Mouse (Mus musculus): ENCODE data around the gene Gm21915.
A peak's percentile ranks its signal among the peaks of the same experiment; 100 is the strongest.

The Gm21915 gene

DNA sequence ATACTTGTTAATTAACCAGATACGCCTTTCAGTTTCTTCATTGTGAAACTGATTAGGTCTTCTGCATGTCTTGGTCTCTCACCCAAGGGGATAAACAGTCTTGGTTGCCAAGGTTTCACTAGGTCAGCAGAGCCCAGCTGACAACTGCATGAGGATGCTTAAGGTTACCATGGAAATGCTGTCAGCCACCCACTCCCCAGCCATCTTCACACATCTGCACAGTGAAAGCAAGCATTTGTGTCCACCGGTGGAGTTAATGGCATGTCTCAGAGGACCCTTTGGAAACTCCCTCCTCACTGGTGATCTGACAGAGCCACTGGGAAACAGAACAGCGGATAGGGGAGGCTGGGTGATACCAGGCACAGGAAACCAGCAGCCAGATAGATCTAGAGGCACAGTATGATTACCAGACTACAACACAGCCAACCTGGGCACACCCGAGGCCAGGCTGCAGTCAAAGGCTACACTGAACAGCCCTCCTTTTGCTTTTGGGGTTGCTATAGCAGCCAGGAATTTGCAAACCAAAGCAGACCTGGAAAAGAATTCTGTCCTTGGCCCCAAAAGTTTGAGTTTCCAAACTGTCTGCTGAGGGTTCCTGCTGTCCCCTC, 1.0 kb downstream of the Gm21915 start:
- DNase-seq, result no peak

- DNase-seq, result peak; percentile 40 to 46
These were observed 5.0 kb downstream of the Gm21915 start for GRCm38 (mm10) chr9:40675203-40675958.

GRCm38 (mm10) chr9:40678653-40679052, 8.2 kb downstream of the Gm21915 start:
- no peak for DNase-seq

DNA sequence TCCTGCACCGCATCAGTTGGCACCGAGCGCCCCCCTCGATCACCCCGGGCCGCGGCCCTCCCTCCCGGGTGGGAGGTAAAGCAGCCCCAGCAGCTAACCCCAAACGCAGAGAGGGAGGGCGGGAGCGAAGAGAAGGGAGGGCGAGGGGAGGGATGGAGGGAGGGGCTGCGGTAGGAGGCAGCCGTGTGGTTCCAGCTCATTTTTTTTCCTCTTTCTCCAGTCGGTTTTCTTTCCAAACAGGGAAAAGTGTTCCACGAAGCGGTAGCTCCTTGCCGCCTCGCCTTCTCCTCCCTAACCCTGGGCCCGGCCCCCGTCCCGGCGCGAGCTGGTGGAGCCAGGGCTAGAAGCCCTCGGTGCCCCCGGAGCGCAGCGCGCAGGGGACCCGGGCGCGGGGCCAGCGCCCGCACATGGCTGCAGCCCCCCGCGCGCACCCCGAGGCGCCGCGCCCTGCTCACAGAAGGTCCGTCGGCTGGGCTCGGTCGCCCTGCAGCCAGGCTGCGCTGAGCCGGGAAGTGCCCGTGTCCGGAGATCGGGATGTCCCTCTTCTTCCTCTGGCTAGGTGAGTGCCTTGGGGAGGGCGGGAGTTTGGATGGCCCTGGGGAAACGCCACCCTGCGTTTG, 15.5 kb downstream of the Gm21915 start, which contains the start of gene Clmp:
Gene Clmp (plus strand): TSS at position 162 of the 620 bp plus-strand sequence.
- peak; percentile 77 to 82 for DNase-seq

DNA sequence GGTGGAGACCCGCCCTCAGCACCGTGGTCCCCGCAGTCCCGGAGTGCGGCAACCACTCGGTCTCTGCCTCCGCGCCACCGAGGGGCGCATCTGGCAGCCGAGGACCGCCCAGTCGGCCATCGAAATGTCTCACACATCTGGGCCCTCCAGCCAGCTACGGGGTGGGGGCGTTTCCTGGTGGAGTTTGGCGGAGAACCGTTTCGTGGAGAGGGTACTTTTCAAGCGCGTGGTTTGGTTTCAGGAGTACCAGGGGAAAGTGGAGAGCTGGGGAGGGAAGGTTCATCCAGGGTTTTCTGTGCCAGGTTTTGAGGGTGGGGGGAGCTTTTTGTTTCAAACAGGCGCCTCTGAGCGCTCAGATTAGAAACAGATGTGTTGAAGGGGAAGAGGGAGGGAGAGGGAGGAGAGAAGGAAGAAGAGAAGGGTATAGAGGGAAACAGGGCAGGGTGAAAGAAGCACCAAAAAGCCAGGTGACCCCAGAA, 16.0 kb downstream of the Gm21915 start:
- peak; percentile 67 to 71 for DNase-seq

DNA sequence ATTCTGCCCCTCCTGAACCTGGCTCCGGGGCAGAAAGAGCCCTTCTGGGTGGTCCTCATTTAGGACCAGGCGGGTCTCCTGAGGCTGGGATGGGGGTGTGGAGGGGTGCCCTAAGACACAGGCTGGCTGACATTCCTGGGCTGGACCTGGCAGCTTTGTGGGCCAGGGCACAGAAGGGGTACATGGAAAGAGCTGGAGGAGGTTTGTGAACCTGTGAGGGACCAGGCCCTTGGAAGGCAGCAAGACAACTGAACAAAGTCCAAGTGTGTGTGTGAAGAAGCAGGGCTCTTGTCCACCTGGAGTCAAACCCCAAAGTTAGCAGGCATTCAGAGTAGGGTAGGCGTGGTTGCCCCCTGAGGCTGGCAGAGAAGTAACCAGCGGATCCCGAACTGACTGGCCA, 16.6 kb downstream of the Gm21915 start:
- DNase-seq, result peak; percentile 44 to 45

DNA sequence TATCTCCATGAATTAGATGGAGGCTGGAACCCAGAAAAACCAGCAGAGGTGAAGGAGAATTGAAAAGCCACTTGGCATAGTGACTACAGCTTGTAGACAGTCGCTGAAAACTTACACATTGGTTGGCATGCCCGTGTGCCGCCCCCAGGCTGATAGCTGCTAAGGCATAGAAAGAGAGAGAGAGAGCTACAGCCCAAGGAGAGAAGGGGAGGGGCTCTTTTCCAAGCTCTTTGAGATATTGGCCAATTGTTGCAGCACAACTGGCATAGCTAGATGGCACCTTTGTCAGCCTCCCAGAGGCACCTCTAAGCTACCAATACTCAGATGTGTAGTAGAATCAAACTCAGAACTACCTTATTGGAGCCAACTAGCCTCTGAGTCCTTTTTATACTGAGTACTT, 17.1 kb downstream of the Gm21915 start:
- no peak for DNase-seq

GRCm38 (mm10) chr9:40690511-40690910, 20.1 kb downstream of the Gm21915 start:
- DNase-seq, result no peak

- peak in 1 of 2 experiments; percentile 45 for DNase-seq
These were observed 22.6 kb downstream of the Gm21915 start for GRCm38 (mm10) chr9:40693026-40693425.

DNA sequence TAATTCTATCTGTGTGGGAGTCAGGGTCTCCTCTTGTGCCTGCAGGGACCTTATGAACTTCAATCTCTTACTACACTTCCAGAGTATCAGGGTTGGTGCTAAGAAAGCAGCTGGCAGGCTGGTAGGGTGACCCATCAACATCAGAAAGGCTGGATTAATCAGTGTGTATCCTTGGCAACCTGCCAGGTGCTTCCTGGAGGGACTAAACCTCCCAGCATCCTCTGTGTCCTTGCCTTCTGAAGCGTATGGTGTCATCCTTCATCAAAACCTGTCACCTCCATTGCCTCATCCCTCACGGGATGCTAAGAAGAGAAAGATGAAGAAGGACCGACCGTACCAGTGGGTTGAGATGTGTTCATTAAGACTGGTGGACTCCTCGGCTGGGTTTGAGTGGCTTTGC, 23.4 kb downstream of the Gm21915 start:
- DNase-seq, result peak; percentile 86 to 88

GRCm38 (mm10) chr9:40694284-40694683, 23.9 kb downstream of the Gm21915 start:
- DNase-seq, result peak in 1 of 2 experiments; percentile 50

DNA sequence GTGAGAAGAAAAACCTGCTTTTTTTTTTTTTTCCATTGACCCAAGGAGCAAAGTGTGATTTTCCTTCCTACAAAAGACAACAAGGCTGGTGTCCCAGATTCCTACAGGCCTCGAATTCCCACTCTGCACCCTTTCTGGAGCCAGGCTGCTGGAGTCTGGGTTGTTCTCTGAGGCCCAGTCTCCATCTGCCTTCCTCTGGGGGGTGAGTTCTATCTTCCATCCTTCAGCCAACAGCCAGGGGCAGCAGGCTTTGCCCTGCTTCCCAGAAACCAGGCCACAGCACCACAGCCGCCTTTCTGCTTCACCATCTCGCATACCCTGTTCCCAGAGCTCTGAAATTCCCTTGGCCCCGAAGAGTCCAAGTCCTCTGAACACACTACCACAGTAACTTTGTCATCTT, 25.7 kb downstream of the Gm21915 start:
- peak in 1 of 2 experiments; percentile 36 for DNase-seq

GRCm38 (mm10) chr9:40699194-40699593, 28.8 kb downstream of the Gm21915 start:
- DNase-seq, result no peak

GRCm38 (mm10) chr9:40700253-40700652, 29.8 kb downstream of the Gm21915 start:
- no peak for DNase-seq

DNA sequence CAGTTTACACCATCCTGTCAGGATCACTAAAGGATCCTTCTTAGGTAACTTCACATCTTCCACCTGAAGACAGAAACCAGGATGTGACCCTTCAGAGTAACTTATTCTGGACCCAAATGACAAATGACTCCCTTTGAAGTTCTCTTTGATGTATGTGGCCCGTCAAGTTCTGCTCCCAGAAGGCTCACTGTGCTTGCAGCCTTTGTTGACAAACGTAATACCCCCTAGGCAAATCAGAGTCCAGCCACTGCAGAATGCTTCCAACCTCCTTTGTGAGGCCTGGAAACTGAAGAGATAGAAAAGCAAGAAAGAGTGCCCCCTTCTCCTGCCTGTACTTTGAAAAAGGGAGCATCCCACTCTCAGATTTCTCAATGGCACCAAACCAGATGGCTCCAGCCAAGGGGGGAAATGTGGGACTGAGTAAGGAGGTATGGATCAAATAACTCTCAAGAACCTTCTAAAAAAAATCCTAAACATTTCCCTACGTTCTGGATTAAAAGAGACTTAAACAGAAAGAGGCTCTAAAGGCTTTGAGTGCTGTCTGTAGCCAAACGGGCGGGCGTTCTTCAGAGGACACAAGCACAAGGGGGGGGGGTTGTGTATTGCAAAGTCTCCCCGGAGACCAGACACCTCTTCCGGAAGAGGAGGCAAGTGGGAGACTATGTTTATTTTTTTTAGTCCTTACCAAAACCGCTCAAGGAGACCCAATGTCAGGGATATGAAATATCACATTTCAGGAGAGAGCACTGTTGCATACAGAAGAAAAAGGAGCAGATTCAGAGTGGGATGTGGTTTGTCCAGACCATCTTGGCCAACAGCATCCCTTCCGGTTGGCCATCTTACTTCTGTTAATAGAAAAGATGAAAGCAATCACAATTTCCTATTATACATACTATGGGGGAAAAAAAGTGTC, 34.2 kb downstream of the Gm21915 start:
- DNase-seq, result no peak

DNA sequence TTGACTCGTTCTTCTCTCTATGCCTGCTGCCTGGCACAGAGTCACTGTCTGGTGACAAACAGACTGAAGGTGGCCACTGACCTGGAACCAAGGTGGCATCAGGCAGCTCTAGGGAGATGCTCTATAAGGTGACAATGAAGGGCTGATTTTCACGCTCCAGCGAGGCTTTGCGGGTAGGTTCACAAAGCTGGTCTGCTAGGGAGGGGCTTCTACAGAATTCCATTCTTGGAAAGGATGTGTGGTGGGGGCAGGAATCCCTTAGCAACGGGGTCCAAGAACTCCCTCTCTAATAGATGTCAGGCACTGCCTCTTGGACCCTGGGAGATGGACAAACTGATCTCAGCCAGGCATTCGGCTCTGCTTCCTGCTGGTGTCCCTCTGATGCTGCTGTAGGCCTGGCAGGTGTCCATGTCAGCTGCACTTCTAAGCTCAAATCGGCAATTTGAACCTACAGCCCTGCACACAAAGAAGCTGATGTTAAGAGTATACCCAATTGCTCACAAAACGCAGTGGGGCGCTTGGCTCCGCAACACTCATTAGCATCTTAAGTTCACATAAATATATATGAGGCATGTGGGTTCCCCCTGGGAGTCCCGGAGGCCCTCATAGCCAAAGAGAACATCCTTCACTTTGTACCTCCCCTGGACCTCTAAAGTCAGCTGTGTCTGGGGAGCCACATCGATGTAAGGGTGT, 38.2 kb downstream of the Gm21915 start:
- peak; percentile 73 to 80 for DNase-seq

GRCm38 (mm10) chr9:40709141-40709537, 38.7 kb downstream of the Gm21915 start:
- DNase-seq, result no peak

- peak; percentile 51 to 58 for DNase-seq
These were observed 39.2 kb downstream of the Gm21915 start for GRCm38 (mm10) chr9:40709587-40709986.

DNA sequence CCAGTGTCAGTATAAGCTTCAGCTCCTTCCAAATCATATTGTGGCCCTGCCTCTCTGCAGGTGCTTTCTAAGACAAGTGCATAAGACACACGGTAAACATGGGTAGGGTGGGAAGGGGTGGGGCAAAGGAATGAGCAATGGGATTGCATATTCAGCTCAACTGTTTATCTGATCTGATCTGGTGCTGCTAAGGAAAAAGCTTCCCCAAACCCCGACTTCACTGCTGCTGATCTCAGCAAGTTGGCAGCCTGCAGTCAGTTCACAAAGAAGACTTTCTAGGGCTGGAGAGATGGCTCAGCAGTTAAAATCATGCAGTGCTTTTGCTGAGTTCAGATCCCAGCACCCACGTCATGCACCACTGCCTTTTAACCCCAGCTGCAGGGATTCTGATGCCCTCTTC, 39.6 kb downstream of the Gm21915 start:
- DNase-seq, result no peak

- DNase-seq, result peak in 1 of 2 experiments; percentile 44
These were observed 41.2 kb downstream of the Gm21915 start for GRCm38 (mm10) chr9:40711654-40712053.

DNA sequence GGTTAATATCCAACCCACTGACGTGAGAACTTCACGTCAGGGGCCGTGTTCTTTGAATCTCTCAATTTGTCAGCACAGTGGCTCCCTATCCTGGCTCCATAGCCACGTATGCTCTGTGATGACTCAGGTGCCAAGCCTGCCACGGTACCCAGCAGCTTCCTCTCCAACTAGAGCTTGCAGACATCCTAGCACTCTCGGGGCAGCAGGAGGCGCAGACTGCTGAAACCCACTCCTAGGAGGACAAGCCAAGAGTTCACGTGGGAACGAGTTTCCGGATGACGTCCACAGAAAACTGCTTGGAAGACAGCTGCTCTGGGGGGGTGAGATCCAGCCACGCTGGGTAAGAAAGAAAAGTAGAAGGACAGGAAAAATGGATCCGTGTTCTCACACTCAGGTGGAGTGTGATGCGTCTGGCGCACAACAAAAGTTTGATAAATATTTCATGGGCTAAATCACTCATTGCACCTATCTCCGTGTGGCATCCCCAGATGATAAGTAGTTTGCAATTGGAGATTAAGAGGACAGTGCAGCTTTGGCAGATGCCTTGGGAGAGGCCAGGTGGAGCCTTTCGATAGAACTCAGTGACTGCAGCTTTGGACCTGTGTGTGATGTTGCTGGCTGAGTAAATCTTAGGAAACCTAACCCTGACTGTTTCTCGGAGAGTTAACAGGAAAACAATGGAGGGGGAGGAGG, 46.9 kb downstream of the Gm21915 start:
- DNase-seq, result peak; percentile 77 to 78

- no peak for DNase-seq
These were observed 47.4 kb downstream of the Gm21915 start for GRCm38 (mm10) chr9:40717875-40718185.
